Mouse (Mus musculus) adrenal gland, postnatal 14 days (tissue): ENCODE results near the gene Casp14. TPM values are rescaled to one million over a fixed set of nuclear protein-coding genes. Genes with fewer than 3 reads are reported as not detected.
"Not testable (repeated sequence)": the region's sequence is repeated elsewhere in the genome, so short reads cannot be mapped to it uniquely, and the experiment has no call there.

ENCODE experiments used
- DNase-seq: peaks from one replicate; pipeline ENCODE4 v3.0.0; 2021; ENCODE audit warnings: mixed read lengths
- long read RNA-seq, 2 experiments: library from polyadenylated mRNA; stranded (forward); transcript quantifications; one replicate each; pipeline ENCODE4 v2.0.0; 2021
- total RNA-seq: library from RNA; stranded (reverse); gene quantifications from 2 replicates; pipeline ENCODE4 v1.2.3, GENCODE M21; 2021

The Casp14 gene
- not detected in 2 replicates for total RNA-seq
- long read RNA-seq, experiment 1: 0 reads
- long read RNA-seq, experiment 2: 0 reads

GRCm38 (mm10) chr10:78718056-78718455 lies at the start of gene Casp14:
TSS of gene Casp14 (minus strand) at chr10:78718294.
- no peak for DNase-seq

- DNase-seq: no peak
Measured at GRCm38 (mm10) chr10:78765570-78765969, 47.5 kb upstream of the Casp14 start.

- peak; percentile 69 for DNase-seq
Measured at GRCm38 (mm10) chr10:78756021-78756420, 37.9 kb upstream of the Casp14 start.

GRCm38 (mm10) chr10:78752452-78753191 lies 34.5 kb upstream of the Casp14 start, which contains the start of gene Ccdc105:
TSS of gene Ccdc105 (minus strand) at chr10:78753065.
- DNase-seq: peak; percentile 74

- DNase-seq: no peak
Measured at GRCm38 (mm10) chr10:78748946-78749345, 30.9 kb upstream of the Casp14 start.

DNA sequence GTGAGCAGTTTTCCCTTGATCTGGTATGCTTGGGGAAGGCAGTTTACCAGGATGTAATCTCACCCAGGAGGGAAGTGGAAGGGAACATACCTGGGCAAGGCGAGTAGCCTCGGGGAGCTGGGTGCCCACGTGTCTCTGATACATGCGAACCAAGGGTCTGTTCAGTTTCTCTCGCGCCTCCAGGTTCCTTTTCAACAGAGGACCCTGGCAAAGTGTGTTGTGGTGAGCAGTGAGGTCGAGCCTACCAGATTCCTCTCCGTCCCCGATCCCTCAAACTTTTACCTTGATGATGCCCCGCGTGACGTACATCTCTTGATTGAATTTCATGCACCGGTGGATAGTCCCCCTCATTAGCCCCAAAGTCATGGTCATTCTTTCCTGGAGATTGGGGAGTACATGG lies 30.1 kb upstream of the Casp14 start:
- no peak for DNase-seq

DNA sequence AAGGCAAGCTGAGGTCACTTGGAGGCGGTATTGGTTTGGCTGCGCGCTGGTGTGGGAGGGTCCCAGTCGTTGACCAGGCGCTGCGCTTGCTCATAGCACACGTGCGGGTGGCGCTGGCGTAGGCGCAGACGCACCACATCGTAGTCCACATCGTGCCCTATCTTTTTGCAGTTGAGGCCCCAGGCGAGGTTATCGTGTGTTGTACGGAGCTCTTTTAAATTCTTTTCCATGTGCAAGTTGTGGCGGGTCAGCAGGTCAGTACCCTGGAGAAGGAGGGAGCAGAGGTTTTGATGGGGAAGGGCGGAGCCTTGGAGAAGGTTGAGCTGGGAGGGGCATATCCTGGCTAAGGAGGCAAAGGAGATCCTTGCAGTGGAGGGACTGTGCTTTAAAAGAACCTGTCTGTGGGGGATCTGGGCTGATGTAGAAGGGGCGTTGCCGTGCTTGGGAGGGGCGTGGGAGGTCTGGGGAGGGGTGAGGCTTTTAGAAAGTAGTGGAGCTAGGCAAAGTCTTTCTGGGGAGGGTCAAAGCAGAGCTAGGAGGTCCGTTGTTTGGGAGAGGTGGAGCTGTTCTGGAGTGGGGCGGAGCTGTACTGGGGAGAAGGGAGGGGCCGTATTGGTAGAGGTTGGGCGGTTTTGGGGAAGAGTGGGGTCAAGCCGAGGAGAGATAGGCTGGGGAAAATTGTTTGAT lies 29.1 kb upstream of the Casp14 start:
- DNase-seq: peak; percentile 12

DNA sequence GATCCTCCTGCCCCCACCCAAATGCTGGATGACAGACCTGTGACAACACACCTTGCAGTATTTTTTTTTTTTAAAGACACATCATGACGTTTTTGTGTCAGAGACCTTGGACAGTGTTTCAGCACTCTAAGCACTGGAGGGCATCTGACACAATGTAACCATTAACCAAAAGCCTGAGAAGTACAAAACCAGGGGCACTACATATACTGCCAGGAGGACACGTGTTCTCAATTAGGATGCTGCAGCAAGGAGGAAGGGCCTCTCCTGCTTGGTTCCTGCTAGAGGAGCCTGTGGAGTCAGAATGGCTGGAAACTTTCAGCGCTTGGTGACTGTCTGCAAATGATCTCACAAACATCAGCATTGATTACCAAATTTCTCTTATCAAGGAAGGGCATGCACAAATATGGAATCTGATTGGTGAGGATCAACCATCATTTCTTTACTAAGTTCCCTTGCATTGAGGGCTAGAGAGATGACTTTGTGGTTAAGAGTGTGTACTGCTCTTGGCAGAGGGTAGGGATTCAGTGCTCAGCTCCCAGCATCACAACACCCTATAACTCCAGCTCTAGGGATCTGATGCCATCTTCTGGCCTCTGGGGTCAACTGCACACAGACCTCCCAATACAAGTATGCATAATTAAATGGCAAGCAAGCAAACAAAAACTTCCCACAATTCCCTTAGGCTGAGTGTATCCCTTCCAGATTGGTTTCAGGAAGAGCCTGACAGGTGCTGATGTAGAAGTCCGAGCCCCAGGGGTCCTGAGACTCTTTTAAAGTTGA lies 27.5 kb upstream of the Casp14 start:
- DNase-seq: peak; percentile 7

GRCm38 (mm10) chr10:78743721-78744120 lies 25.6 kb upstream of the Casp14 start:
- DNase-seq: no peak

GRCm38 (mm10) chr10:78739821-78740220 lies 21.7 kb upstream of the Casp14 start:
- no peak for DNase-seq

DNA sequence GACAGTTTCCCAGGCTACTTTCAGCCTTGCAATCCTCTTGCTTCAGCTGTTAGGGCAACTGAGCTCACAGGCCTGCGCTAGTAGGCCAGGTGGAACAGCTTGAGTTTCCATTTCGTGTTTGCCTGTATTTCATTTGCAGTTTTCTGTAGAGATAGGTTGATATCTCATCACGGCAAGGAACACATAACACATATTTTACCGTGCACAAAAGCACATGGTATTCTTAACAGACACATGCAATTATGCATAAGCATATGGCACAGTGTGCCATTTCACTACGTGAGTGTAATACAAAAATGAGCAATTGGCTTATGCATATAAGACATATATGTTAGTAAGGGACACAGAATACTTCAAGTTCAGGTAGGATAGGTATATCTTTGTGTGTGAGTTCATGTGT lies 9.8 kb upstream of the Casp14 start:
- no peak for DNase-seq

DNA sequence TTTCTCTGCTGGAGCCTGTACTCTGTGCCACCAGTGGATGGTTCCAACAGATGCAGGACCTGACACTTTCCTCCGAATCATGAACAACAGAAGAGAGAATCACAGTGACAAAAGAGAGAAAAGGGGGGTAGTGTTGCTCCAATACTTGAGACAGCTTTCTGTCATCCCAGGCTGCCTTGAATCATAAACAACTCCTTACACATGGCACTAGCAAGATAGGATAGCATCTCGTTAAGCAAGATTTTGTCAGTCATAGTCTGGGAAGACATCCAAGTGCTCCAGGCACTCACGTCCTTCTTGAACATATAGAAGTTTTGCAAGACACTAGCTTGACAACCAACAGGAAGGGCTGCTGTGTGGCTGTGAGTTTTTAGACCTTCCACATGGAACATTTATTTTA lies 8.9 kb upstream of the Casp14 start:
- no peak for DNase-seq

DNA sequence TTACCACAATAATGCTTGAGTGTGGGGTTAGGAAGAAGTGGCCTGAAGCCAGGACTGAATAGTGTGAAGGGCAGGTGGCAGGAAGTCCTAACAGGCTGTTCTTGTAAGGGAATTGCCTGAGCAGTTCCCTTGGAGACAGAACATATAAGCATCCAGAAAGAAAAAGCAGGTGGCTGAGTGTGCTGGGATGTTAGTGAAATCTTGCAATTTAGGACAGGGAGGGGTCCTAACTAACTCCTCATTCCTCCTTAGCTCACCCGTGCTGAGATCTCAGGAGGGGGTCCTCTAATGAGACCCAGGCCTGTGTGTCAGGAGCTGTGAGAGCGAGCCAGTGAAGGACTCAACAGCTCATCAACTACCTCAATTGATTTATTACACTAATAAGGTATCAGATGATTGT lies 5.3 kb upstream of the Casp14 start:
- no peak for DNase-seq

GRCm38 (mm10) chr10:78722654-78723053 lies 4.6 kb upstream of the Casp14 start:
- DNase-seq: no peak

GRCm38 (mm10) chr10:78722036-78722435 lies 3.9 kb upstream of the Casp14 start:
- no peak for DNase-seq

DNA sequence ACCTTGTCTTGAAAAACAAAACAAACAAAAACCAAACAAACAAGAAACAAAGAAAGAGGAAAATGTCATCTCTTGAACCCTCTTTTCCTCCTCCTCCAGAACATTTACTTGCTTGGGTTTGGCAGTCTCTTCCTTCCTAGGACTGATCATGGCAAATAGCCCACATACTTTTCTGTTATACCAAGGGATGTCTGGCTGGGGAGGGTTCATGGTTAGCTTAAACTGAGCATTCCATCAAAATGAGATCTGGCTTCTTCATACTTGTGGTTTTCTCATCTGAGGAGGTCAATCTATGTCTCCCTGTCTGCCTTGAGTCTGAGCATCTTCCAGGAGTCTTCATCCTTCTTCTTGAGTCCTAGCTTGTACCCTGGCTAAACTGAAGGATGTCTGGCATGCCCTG lies 1.9 kb downstream of the Casp14 start:
- DNase-seq: no peak

- no peak for DNase-seq
Measured at GRCm38 (mm10) chr10:78715156-78715555, 2.9 kb downstream of the Casp14 start.

DNA sequence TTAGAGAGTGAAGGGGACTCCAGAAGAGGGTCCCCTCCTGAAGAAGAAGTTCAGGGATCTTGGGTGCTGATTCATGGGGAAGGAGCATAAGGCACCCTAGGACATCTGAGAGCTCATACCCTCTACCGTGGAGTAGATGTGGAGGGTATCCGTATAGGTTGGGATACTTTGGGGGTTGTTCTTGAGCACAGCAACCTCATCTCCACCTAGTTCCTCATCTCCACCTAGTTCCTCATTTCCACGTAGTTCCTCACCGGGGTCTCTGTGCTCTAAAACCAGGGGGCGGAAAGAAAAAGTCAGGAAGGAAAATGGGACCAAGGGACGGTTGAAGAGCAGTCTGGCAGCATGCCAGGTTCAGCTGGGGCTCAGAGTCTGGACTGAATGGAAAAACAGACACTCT lies 4.0 kb downstream of the Casp14 start:
- no peak for DNase-seq

DNA sequence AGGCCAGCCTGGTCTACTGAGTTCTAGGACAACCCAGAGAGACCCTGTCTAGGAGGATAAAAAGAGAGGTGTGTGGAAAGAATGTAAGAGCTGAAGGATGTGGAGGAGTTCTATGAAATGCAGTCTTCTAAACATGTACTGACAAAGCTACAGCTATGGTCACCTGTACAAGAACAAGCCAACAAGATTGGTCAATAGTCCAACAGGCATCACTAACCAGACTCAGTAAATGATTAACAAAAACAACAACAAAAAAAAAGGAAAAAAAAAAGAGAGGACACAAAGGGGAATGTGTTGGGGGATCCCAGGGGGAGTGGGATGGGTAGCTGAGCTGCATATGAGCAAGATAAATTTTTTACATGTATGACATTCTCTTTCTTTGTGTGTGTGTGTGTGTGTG lies 7.4 kb downstream of the Casp14 start:
- no peak for DNase-seq

DNA sequence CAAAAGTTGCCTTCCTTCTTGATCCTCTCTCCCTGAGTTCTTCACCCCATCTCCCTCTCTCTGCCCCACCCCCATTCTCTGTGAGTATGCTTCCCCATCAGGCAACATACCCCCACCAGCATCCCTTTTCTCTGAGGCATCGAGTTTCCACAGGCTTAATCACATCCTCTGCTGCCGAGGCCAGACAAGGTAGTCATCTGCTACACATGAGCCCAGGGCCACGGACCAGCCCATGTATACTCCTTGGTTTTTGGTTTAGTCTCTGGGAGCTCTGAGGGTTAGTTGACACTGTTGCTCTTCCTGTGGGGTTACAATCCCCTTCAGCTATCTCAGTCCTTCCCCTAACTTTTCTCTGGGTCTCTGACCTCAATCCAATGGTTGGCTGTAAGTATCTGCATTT lies 17.2 kb downstream of the Casp14 start:
- no peak for DNase-seq

- no peak for DNase-seq
Measured at GRCm38 (mm10) chr10:78689973-78690372, 28.1 kb downstream of the Casp14 start.

DNA sequence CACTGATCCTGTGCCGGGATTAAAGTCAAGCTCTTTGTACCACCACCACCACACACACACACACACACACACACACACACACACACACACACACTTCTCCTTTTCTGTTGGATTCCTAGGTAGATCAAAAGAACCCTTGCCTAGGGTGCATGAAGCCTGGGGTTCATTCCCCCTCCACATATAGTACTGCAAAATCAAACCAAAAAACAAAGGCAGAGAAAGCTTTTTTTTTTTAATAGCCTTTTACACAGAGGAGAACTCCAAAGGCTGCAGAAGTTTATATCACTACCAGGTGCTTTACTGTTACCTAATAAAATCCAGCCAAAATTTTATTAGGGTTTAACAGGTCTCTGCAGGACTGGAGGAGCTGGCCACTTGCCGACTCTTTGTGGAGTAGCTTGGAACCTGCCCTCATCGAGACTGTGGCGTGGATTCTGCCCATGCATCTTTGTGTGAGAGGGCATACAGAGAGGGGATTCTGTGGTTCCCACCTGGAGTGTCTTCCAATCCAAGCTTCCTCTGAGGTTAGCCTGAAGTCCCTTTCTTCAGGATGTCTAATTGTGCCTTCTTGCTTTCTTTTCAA lies 31.0 kb downstream of the Casp14 start:
- no peak for DNase-seq

DNA sequence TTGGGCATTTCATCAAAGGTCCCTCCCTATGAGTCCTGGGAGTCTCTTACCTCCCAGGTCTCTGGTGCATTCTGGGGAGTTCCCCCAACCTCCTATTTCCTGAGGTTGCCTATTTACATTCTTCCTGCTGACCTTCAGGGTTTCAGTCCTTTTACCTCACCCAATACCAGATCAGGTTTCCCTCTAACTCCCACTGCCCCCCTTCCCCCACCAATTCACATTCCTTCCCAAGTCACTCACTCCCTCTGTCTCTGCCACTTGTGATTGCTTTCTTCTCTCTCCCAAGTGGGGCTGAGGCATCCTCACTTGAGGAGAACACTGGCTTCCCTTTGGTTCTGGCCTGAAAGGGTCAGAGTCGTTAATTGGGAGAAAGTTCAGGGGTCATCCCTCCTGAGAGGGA lies 48.0 kb downstream of the Casp14 start:
- DNase-seq: not testable (repeated sequence)
